Mouse (Mus musculus) midbrain, embryonic 11.5 days (tissue): ENCODE measurements at regions not wholly inside any gene's neighbourhood (a gene's known extent, or its start where the extent isn't known, plus 50 kb on each side); places are given as distances from the start of the nearest gene placed in this dataset.

ENCODE experiments used
- ATAC-seq: fragments of 200-750 bp; cut with Nextera tagmentation; 2 replicates; pipeline ENCODE4 v1.8.0; 2017; ENCODE audit warnings: moderate TSS enrichment, moderate library complexity; ENCODE audit not compliant: low FRiP score
- DNase-seq: peaks from one replicate; pipeline ENCODE4 v3.0.0; 2015; ENCODE audit warnings: low spot score; ENCODE audit errors: missing footprints
- H3K27ac ChIP-seq: fragments of 300-500 bp; sonication (generic); 2 replicates; pipeline ENCODE4 v1.5.1; 2014; ENCODE audit warnings: low read depth, low read length
- H3K27me3 ChIP-seq: fragments of 300-500 bp; sonication (generic); 2 replicates; pipeline ENCODE4 v1.6.1; 2014; ENCODE audit warnings: mild to moderate bottlenecking, low read length, moderate library complexity, mixed read lengths; ENCODE audit not compliant: control insufficient read depth, insufficient read depth
- H3K36me3 ChIP-seq: fragments of 300-500 bp; sonication (generic); 2 replicates; pipeline ENCODE4 v1.6.1; 2014; ENCODE audit warnings: mild to moderate bottlenecking, low read length, moderate library complexity, mixed read lengths; ENCODE audit not compliant: control insufficient read depth, insufficient read depth
- H3K4me1 ChIP-seq: fragments of 300-500 bp; sonication (generic); 2 replicates; pipeline ENCODE4 v1.6.1; 2014; ENCODE audit warnings: low read length; ENCODE audit not compliant: control insufficient read depth, insufficient read depth
- H3K4me2 ChIP-seq: fragments of 300-500 bp; sonication (generic); 2 replicates; pipeline ENCODE4 v1.6.1; 2014; ENCODE audit warnings: mild to moderate bottlenecking, moderate library complexity
- H3K4me3 ChIP-seq: fragments of 300-500 bp; sonication (generic); 2 replicates; pipeline ENCODE4 v1.5.1; 2014; ENCODE audit warnings: low read depth, low read length
- H3K9ac ChIP-seq: fragments of 300-500 bp; sonication (generic); 2 replicates; pipeline ENCODE4 v1.6.1; 2014; ENCODE audit warnings: low read length
- H3K9me3 ChIP-seq: fragments of 300-500 bp; sonication (generic); 2 replicates; pipeline ENCODE4 v1.6.1; 2016; ENCODE audit warnings: low read length; ENCODE audit not compliant: control insufficient read depth
- WGBS: fragments of 180-500 bp; shearing (Covaris S2); extraction: QIAGEN DNeasy Blood & Tissue Kit; methylation state at CpG from one replicate; pipeline ENCODE4 v1.1.7; 2014; 5-methylcytosine and 5-hydroxymethylcytosine counted together

DNA sequence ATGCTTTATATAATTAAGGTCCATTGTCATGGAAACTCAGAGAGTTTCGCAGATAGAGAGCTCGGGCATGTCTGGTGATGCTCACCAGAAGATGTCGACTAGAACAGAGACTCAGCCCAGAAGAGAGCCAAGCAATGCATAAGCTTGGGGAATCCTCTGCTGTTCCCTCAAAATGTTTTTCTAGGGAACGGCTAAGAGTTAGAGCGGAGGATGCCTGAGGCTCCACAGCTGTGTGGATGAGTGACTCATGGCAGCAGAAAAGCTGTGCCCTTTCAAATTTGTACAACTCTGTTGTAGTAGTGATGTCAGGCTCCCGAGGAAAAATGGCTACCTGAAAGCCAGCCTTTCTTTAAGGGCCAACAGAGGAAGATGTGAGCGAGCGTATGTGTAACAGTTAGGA is 586.2 kb upstream of the Fam19a5 start:
- 87% methylated on average over 8 of the region's 8 CpGs for WGBS

GRCm38 (mm10) chr15:86962921-86963320 is 581.2 kb upstream of the Fam19a5 start:
- H3K9me3 ChIP-seq, result no peaks in the 10 kb centered on the region
- H3K4me1 ChIP-seq, result no peaks in the 10 kb centered on the region
- no peak overlapping the region for H3K9ac ChIP-seq
- ATAC-seq (no peak), DNase-seq (no peak)
- no peak overlapping the region for H3K4me3 ChIP-seq
- H3K27me3 ChIP-seq, result no peaks in the 10 kb centered on the region
- no peaks in the 10 kb centered on the region for H3K36me3 ChIP-seq
- 92% methylated on average over 2 of the region's 2 CpGs for WGBS
- H3K27ac ChIP-seq, result no peak overlapping the region
- no peak overlapping the region for H3K4me2 ChIP-seq

More for the DNA sequence above, 586.2 kb upstream of the Fam19a5 start:
- Histone ChIP-seq H3K27ac (no peak overlapping the region), H3K9me3 (no peaks in the 10 kb centered on the region), H3K36me3 (no peaks in the 10 kb centered on the region), H3K4me2 (no peak overlapping the region), H3K4me3 (no peak overlapping the region), H3K27me3 (no peaks in the 10 kb centered on the region), H3K4me1 (no peaks in the 10 kb centered on the region), H3K9ac (no peak overlapping the region)
- no peak for DNase-seq
- ATAC-seq, result no peak

GRCm38 (mm10) chr15:86963486-86963885 is 580.6 kb upstream of the Fam19a5 start:
- Histone ChIP-seq H3K9me3 (no peaks in the 10 kb centered on the region), H3K4me1 (no peaks in the 10 kb centered on the region), H3K4me2 (no peak overlapping the region), H3K27me3 (no peaks in the 10 kb centered on the region), H3K27ac (no peak overlapping the region), H3K9ac (no peak overlapping the region), H3K4me3 (no peak overlapping the region), H3K36me3 (no peaks in the 10 kb centered on the region)
- no peak for DNase-seq
- no peak for ATAC-seq
- WGBS, result 49% methylated on average over 3 of the region's 3 CpGs

DNA sequence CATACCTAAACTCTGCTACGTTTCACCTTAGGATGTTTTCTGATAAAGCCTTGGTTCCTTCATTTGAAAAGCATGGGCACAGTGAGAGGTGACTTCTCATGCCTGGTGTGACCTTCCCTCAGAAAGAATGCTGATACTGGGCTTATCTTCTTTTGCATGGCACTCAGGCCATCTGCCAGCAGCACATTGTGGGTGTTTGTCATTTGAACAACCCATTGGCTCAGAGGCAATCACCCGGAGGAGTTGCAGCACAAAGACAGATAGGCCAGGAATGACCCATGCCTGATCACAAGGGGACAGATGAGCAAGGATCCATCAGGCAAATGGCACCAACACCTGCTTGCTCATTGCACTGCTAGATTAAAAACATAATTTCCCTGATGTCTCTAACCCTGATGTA is 572.7 kb upstream of the Fam19a5 start:
- Histone ChIP-seq H3K27me3 (no peaks in the 10 kb centered on the region), H3K4me1 (no peaks in the 10 kb centered on the region), H3K27ac (no peak overlapping the region), H3K4me2 (no peak overlapping the region), H3K36me3 (no peaks in the 10 kb centered on the region), H3K4me3 (no peak overlapping the region), H3K9me3 (no peaks in the 10 kb centered on the region), H3K9ac (no peak overlapping the region)
- DNase-seq, result no peak
- ATAC-seq, result no peak
- 76% methylated on average over 2 of the region's 2 CpGs for WGBS

- 91% methylated on average over 6 of the region's 6 CpGs for WGBS
- no peak overlapping the region for H3K27ac ChIP-seq
- no peak for ATAC-seq
Observed at GRCm38 (mm10) chr15:86996196-86996595, 547.9 kb upstream of the Fam19a5 start.

GRCm38 (mm10) chr15:87018978-87019377 is 525.1 kb upstream of the Fam19a5 start:
- Histone ChIP-seq H3K4me1 (no peaks in the 10 kb centered on the region), H3K4me3 (no peak overlapping the region), H3K27me3 (no peaks in the 10 kb centered on the region), H3K9ac (no peak overlapping the region), H3K27ac (no peak overlapping the region), H3K36me3 (no peaks in the 10 kb centered on the region), H3K4me2 (no peak overlapping the region), H3K9me3 (no peaks in the 10 kb centered on the region)
- no peak for ATAC-seq
- DNase-seq, result no peak
- WGBS, result 75% methylated on average over 8 of the region's 8 CpGs

More at GRCm38 (mm10) chr15:86996196-86996595, 547.9 kb upstream of the Fam19a5 start:
- H3K4me2 ChIP-seq, result no peak overlapping the region
- no peak for DNase-seq
- no peaks in the 10 kb centered on the region for H3K27me3 ChIP-seq
- H3K9me3 ChIP-seq, result no peaks in the 10 kb centered on the region
- no peak overlapping the region for H3K4me3 ChIP-seq
- no peaks in the 10 kb centered on the region for H3K4me1 ChIP-seq
- no peak overlapping the region for H3K9ac ChIP-seq
- H3K36me3 ChIP-seq, result no peaks in the 10 kb centered on the region

- Histone ChIP-seq H3K4me3 (no peak overlapping the region), H3K27ac (no peak overlapping the region), H3K27me3 (no peaks in the 10 kb centered on the region), H3K36me3 (no peaks in the 10 kb centered on the region), H3K4me2 (no peak overlapping the region), H3K4me1 (no peaks in the 10 kb centered on the region), H3K9me3 (no peaks in the 10 kb centered on the region), H3K9ac (no peak overlapping the region)
- ATAC-seq (no peak), DNase-seq (no peak)
- WGBS, result 89% methylated on average over 13 of the region's 13 CpGs
Observed at GRCm38 (mm10) chr15:87045971-87046370, 498.1 kb upstream of the Fam19a5 start.

- Histone ChIP-seq H3K4me3 (no peak overlapping the region), H3K9me3 (no peaks in the 10 kb centered on the region), H3K27ac (no peak overlapping the region), H3K36me3 (no peaks in the 10 kb centered on the region), H3K4me1 (no peaks in the 10 kb centered on the region), H3K27me3 (no peaks in the 10 kb centered on the region), H3K9ac (no peak overlapping the region), H3K4me2 (no peak overlapping the region)
- ATAC-seq (no peak), DNase-seq (no peak)
- WGBS, result 94% methylated on average over 12 of the region's 12 CpGs
Observed at GRCm38 (mm10) chr15:87054186-87054585, 489.9 kb upstream of the Fam19a5 start.

DNA sequence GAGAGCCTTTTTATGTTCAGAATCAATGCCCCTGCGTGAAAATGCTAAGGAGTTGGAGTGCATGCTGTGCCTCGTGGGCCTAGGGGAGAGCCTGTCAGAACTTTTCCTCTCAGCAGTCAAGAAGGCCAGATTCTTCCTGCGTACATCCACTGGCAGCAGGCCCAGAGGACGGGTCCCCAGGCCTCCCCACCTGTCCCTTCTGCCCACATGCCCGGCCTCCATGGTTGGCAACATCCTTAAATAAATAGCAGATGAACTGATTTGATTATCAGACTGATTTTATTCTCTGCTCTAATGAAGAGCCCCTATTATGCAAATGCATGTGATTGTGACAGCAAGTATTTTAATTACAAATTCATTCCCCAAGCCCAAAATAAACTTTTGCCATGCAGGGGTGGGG is 479.2 kb upstream of the Fam19a5 start:
- Histone ChIP-seq H3K4me3 (no peak overlapping the region), H3K4me1 (no peaks in the 10 kb centered on the region), H3K27me3 (no peaks in the 10 kb centered on the region), H3K27ac (no peak overlapping the region), H3K9ac (no peak overlapping the region), H3K4me2 (no peak overlapping the region), H3K9me3 (no peaks in the 10 kb centered on the region), H3K36me3 (no peaks in the 10 kb centered on the region)
- DNase-seq, result no peak
- ATAC-seq, result no peak
- WGBS, result 70% methylated on average over 5 of the region's 5 CpGs

- H3K27ac ChIP-seq, result no peak overlapping the region
- H3K27me3 ChIP-seq, result no peaks in the 10 kb centered on the region
- H3K9ac ChIP-seq, result no peak overlapping the region
- ATAC-seq (no peak), DNase-seq (no peak)
- H3K4me2 ChIP-seq, result no peak overlapping the region
- H3K4me1 ChIP-seq, result no peaks in the 10 kb centered on the region
- H3K36me3 ChIP-seq, result no peaks in the 10 kb centered on the region
- no peak overlapping the region for H3K4me3 ChIP-seq
- 93% methylated on average over 13 of the region's 13 CpGs for WGBS
- H3K9me3 ChIP-seq, result no peaks in the 10 kb centered on the region
Observed at GRCm38 (mm10) chr15:87068261-87068660, 475.8 kb upstream of the Fam19a5 start.
